Mouse (Mus musculus) brown adipose tissue, adult 24 weeks (tissue): ENCODE measurements around the gene Cntnap1. TPM values are rescaled to one million over a fixed set of nuclear protein-coding genes. Genes with fewer than 3 reads are reported as not detected.

ENCODE experiments used
- H3K27ac ChIP-seq: fragments of 200-500 bp; replicated peaks from 2 replicates; pipeline ENCODE4 v1.5.1; 2012; ENCODE audit warnings: low read depth, mild to moderate bottlenecking, low read length
- H3K4me1 ChIP-seq: fragments of 200-500 bp; 2 replicates; pipeline ENCODE4 v1.6.1; 2012; ENCODE audit warnings: low read length, mixed read lengths; ENCODE audit not compliant: control insufficient read depth, insufficient read depth, insufficient read length
- H3K4me3 ChIP-seq: fragments of 200-500 bp; 2 replicates; pipeline ENCODE4 v1.5.1; 2012; ENCODE audit warnings: low read depth, mild to moderate bottlenecking, low read length, moderate library complexity; ENCODE audit not compliant: insufficient read depth
- polyA plus RNA-seq: library from polyadenylated mRNA; stranded (reverse); fragments of >200 nt; gene quantifications from 2 replicates; pipeline ENCODE4 v1.2.4, GENCODE M21; 2012; ENCODE audit not compliant: missing spikeins, insufficient read depth, insufficient read length

The Cntnap1 gene
- polyA plus RNA-seq, 1 experiment = 7.2 TPM

GRCm38 (mm10) chr11:101182771-101183517, 12.6 kb downstream of the Cntnap1 start:
- H3K27ac ChIP-seq = no peak overlapping the region
- no peaks in the 10 kb centered on the region for H3K4me1 ChIP-seq
- no peak overlapping the region for H3K4me3 ChIP-seq

GRCm38 (mm10) chr11:101184984-101185383, 14.7 kb downstream of the Cntnap1 start:
- Histone ChIP-seq H3K4me1 (no peaks in the 10 kb centered on the region), H3K4me3 (no peak overlapping the region), H3K27ac (no peak overlapping the region)

GRCm38 (mm10) chr11:101185441-101185840, 15.1 kb downstream of the Cntnap1 start:
- Histone ChIP-seq H3K4me3 (no peak overlapping the region), H3K27ac (no peak overlapping the region), H3K4me1 (no peaks in the 10 kb centered on the region; the same call in 1 of the 2 replicates)

GRCm38 (mm10) chr11:101186526-101187247, 16.4 kb downstream of the Cntnap1 start:
- Histone ChIP-seq H3K4me1 (no peaks in the 10 kb centered on the region; the same call in 1 of the 2 replicates), H3K4me3 (no peak overlapping the region), H3K27ac (no peak overlapping the region)

- no peak overlapping the region for H3K4me3 ChIP-seq
These were observed 17.2 kb downstream of the Cntnap1 start for GRCm38 (mm10) chr11:101187541-101187940.

GRCm38 (mm10) chr11:101188166-101188805, 18.0 kb downstream of the Cntnap1 start:
- Histone ChIP-seq H3K4me1 (no peaks in the 10 kb centered on the region; the same call in 1 of the 2 replicates), H3K4me3 (no peak overlapping the region), H3K27ac (no peak overlapping the region)

More at GRCm38 (mm10) chr11:101187541-101187940, 17.2 kb downstream of the Cntnap1 start:
- no peak overlapping the region for H3K27ac ChIP-seq
- no peaks in the 10 kb centered on the region; the same call in 1 of the 2 replicates for H3K4me1 ChIP-seq

GRCm38 (mm10) chr11:101189495-101190180, 19.3 kb downstream of the Cntnap1 start:
- Histone ChIP-seq H3K27ac (no peak overlapping the region; the same call in 1 of the 2 replicates), H3K4me3 (no peak overlapping the region), H3K4me1 (peaks cover 2% of the 10 kb centered on the region)

- Histone ChIP-seq H3K4me1 (peaks cover 2% of the 10 kb centered on the region), H3K4me3 (no peak overlapping the region), H3K27ac (no peak overlapping the region)
These were observed 20.0 kb downstream of the Cntnap1 start for GRCm38 (mm10) chr11:101190181-101190912.

GRCm38 (mm10) chr11:101190913-101191907, 20.9 kb downstream of the Cntnap1 start:
- Histone ChIP-seq H3K27ac (no peak overlapping the region), H3K4me3 (no peak overlapping the region), H3K4me1 (peaks cover 2% of the 10 kb centered on the region)

GRCm38 (mm10) chr11:101191919-101192470, 21.7 kb downstream of the Cntnap1 start:
- Histone ChIP-seq H3K4me1 (peaks cover 2% of the 10 kb centered on the region), H3K27ac (no peak overlapping the region), H3K4me3 (no peak overlapping the region)

GRCm38 (mm10) chr11:101192646-101193045, 22.3 kb downstream of the Cntnap1 start:
- no peak overlapping the region for H3K27ac ChIP-seq
- H3K4me3 ChIP-seq = no peak overlapping the region
- H3K4me1 ChIP-seq = peaks cover 2% of the 10 kb centered on the region

- H3K27ac ChIP-seq = no peak overlapping the region
- no peak overlapping the region for H3K4me3 ChIP-seq
- H3K4me1 ChIP-seq = peaks cover 2% of the 10 kb centered on the region
These were observed 22.8 kb downstream of the Cntnap1 start for GRCm38 (mm10) chr11:101193076-101193475.

- H3K27ac ChIP-seq = peak overlapping the region; percentile 50; the same call in 1 of the 2 replicates
- peaks cover 2% of the 10 kb centered on the region for H3K4me1 ChIP-seq
- H3K4me3 ChIP-seq = no peak overlapping the region
These were observed 23.8 kb downstream of the Cntnap1 start for GRCm38 (mm10) chr11:101194137-101194536.
